Mouse (Mus musculus) bone marrow macrophage, adult 2 months (primary cell): ENCODE results near the gene Pnmal1.

Source experiments
- CTCF ChIP-seq: IDR thresholded peaks from 2 replicates; pipeline ENCODE4 v1.5.1; 2012; ENCODE audit warnings: low read depth, mild to moderate bottlenecking, low read length, moderate library complexity
- POLR2A ChIP-seq: IDR thresholded peaks from 2 replicates; pipeline ENCODE4 v1.6.1; 2012; ENCODE audit warnings: mild to moderate bottlenecking, low read depth, low read length, borderline replicate concordance

DNA sequence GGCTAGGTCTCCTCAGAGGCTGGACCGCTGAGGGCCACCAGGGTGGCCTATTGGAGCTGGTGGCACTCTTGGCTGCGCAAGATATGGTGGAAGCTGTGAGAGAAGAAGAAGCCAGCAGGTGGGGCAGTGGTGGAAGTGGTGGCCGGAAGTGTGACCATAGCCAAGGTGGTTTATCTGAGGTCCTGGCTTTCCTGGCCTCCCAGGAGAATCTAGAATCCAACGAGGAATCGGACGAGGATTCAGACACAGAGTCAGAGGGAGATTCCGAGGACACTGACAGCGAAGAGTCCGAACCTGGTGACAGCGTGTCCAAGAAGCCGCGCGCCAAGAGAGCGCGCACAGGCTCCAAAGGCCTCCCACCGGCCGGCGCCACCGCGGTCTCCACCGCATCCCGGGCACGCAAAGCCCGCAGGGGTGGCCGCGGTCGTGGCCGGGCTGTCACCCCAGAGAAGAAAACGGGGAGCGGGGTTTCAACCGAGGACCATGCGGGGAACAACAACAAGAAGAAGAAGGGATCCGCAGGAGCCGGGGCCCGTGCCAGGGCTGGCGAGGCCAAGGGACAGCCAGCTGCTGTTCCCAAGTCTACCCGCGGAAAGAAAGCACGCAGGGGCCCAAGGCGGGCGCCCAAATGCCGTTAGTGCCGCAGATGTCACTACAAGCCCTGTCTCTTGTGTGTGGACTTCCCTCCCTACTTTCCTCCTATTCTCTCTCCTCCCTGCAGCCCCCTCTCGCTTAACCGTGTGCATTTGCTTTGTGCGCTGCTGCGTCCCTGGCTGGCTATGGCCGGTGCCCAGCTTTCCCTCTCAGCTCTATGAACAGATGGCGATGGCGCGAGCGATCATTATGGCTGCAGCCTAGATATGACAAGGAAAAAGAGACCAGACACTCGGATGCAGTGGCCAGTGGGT is 12.8 kb upstream of the Pnmal1 start:
- no peak for TF ChIP-seq POLR2A
- no peak for TF ChIP-seq CTCF
